Mouse (Mus musculus) kidney, adult 2 months (tissue): ENCODE measurements around the gene Sh2d3c.
A peak's percentile ranks its signal among the peaks of the same experiment; 100 is the strongest.

Experiments used
- CTCF ChIP-seq: fragments of 200-500 bp; conservative IDR thresholded peaks from 2 replicates; pipeline ENCODE4 v1.5.1; 2011; ENCODE audit warnings: low read depth, mild to moderate bottlenecking, control low read depth, low read length, moderate library complexity, mixed read lengths; ENCODE audit not compliant: insufficient read depth, insufficient read length
- POLR2A ChIP-seq: fragments of 200-500 bp; IDR thresholded peaks from one replicate; pipeline ENCODE4 v1.6.1; 2011; ENCODE audit warnings: low read depth, low read length, control low read depth

DNA sequence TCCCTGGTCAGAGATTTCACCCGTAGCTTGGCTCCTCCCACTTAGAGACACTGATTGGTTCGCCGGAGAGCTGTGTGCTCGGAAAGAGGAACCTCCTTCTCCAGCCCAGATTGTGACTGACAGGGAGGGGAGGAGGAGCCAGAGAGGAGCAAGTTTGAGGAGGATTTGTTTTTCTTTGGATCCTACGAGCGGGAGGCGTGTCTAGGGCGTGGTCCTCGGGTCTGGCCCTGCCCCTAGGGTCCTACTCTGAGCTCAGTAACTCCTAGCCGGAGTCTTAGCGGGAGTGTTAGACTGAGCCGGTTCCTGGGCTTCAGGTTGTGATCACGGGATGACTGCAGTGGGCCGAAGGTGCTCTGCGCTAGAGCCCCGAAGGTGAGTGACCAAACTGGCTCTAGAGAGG is 6.6 kb downstream of the Sh2d3c start:
- no peak for TF ChIP-seq CTCF
- TF ChIP-seq POLR2A = peak; percentile 92
